Mouse (Mus musculus) forebrain, postnatal 0 days (tissue): Measurements from ENCODE around the gene Tmem30b. TPM values are rescaled to one million over a fixed set of nuclear protein-coding genes. Genes with fewer than 3 reads are reported as not detected.

Experiments
- ATAC-seq: fragments of 200-750 bp; cut with Nextera tagmentation; 2 replicates; pipeline ENCODE4 v1.8.0; 2017; ENCODE audit warnings: mild to moderate bottlenecking, moderate library complexity
- DNase-seq: peaks from one replicate; pipeline ENCODE4 v3.0.0-alpha.2; 2015
- H3K27ac ChIP-seq: fragments of 300-500 bp; sonication (generic); 2 replicates; pipeline ENCODE4 v1.5.1; 2014; ENCODE audit warnings: low read depth, mild to moderate bottlenecking, antibody characterized with exemption, low read length, moderate library complexity, mixed read lengths
- H3K27me3 ChIP-seq: fragments of 300-500 bp; sonication (generic); 2 replicates; pipeline ENCODE4 v1.6.1; 2014; ENCODE audit warnings: mild to moderate bottlenecking, low read length, mixed read lengths; ENCODE audit not compliant: insufficient read depth
- H3K36me3 ChIP-seq: fragments of 300-500 bp; sonication (generic); 2 replicates; pipeline ENCODE4 v1.6.1; 2014; ENCODE audit warnings: mild to moderate bottlenecking, moderate library complexity; ENCODE audit not compliant: insufficient read depth
- H3K4me1 ChIP-seq: fragments of 300-500 bp; sonication (generic); 2 replicates; pipeline ENCODE4 v1.6.1; 2014; ENCODE audit warnings: antibody characterized with exemption; ENCODE audit not compliant: insufficient read depth
- H3K4me2 ChIP-seq: fragments of 300-500 bp; sonication (generic); 2 replicates; pipeline ENCODE4 v1.6.1; 2014; ENCODE audit warnings: low read depth, mild to moderate bottlenecking, moderate library complexity
- H3K4me3 ChIP-seq: fragments of 300-500 bp; sonication (generic); 2 replicates; pipeline ENCODE4 v1.5.1; 2014; ENCODE audit warnings: low read depth, low read length, mixed read lengths
- H3K9ac ChIP-seq: fragments of 300-500 bp; sonication (generic); 2 replicates; pipeline ENCODE4 v1.6.1; 2014; ENCODE audit warnings: mild to moderate bottlenecking
- H3K9me3 ChIP-seq: fragments of 300-500 bp; sonication (generic); 2 replicates; pipeline ENCODE4 v1.6.1; 2016; ENCODE audit warnings: low read length
- CTCF ChIP-seq: sonication (generic); IDR thresholded peaks from 2 replicates; pipeline ENCODE4 v1.5.1; 2016; ENCODE audit warnings: antibody characterized with exemption, control low read depth, low read depth
- WGBS: fragments of 180-500 bp; shearing (Covaris S2); extraction: QIAGEN DNeasy Blood & Tissue Kit; methylation state at CpG from one replicate; pipeline ENCODE4 v1.1.7; 2014; 5-methylcytosine and 5-hydroxymethylcytosine counted together
- polyA plus RNA-seq: library from polyadenylated mRNA; unstranded; fragments of >200 nt; fragmentation: Nextera tagmentation; extraction: Ambion mirVana; gene quantifications from 2 replicates; pipeline ENCODE4 v1.2.1, GENCODE M21; 2015
- total RNA-seq: library from RNA; depleted of rRNA; stranded (reverse); fragments of >200 nt; gene quantifications from 2 replicates; pipeline ENCODE4 v1.2.3, GENCODE M21; 2014; rRNA removed

Tmem30b gene
- total RNA-seq, result 0.23 and 0.43 TPM in 2 replicates
- 0.23 and 0.34 TPM in 2 replicates for polyA plus RNA-seq

DNA sequence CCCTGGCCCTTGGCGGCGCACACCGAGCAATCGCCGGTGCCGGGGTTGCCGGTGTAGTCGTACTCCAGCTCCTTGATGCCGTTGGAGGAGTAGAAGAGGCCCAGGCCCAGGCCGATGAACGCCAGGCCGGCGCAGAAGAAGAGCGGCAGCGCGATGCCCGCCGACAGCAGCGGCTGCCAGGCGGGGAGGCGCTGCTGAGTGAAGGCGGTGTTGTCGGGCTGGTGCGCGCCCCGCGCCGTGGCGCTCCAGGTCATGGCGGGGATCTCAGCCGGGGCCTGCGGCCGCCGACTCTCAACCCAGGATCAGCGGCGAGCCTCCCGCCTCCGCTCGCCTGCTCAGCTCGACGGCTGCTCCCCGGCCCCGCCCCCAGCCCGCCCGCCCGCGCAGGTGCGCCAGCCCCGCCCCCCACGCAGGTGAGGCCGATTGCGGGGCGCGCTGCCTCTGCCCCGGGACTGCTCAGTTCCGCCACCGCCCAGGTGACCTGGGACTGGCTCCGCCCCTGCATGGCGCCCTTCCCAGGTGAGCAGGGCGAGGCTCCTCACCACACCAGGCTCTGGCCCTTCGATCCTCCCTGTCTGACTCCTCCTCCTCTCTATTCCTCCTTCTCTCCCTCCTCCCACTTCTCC is at the start of gene Tmem30b:
Gene Tmem30b (minus strand): TSS at position 307 of the 626 bp plus-strand sequence.
- Histone ChIP-seq H3K4me3 (peak within 1 kb of the TSS; percentile 36), H3K4me1 (0 out of 2 replicates have a peak, but pooled peaks cover 4% of the 10 kb centered on the region), H3K9me3 (no peaks in the 10 kb centered on the region), H3K36me3 (no peaks in the 10 kb centered on the region), H3K27me3 (peaks cover 77% of the 10 kb centered on the region), H3K9ac (0 out of 2 replicates have a peak within 1 kb of the TSS, but pooled peaks have one; percentile 10), H3K4me2 (peak within 1 kb of the TSS; percentile 45), H3K27ac (no peak within 1 kb of the TSS)
- DNase-seq, result peak; percentile 17
- TF ChIP-seq CTCF, result no peak
- WGBS, result 3% methylated on average over 39 of the region's 61 CpGs
- ATAC-seq, result 0 out of 2 replicates have a peak, but pooled peaks have one; percentile 29

DNA sequence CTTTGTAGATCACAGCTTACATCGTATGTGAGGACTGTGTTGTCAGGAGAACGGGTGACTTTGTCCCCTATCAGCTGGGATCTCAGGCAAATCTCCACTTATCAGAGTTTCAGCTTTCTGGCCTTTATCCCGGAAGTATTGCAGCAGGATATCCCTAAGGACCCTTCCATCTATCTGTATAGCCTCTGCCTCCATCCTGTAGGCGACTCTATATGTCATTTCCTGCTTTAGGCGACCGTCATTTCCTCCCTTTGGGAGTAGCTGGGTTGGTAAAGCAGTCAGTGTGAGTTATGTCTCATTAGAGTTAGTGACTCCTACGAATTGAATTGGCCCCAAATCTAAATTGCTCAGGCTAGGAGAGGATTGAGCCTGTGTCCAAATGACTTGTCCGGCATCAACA is 49.0 kb upstream of the Tmem30b start:
- H3K9ac ChIP-seq, result no peak overlapping the region
- WGBS, result 83% methylated on average over 8 of the region's 8 CpGs
- H3K9me3 ChIP-seq, result no peaks in the 10 kb centered on the region
- no peak overlapping the region for H3K27ac ChIP-seq
- H3K4me2 ChIP-seq, result no peak overlapping the region
- no peaks in the 10 kb centered on the region for H3K36me3 ChIP-seq
- TF ChIP-seq CTCF, result no peak
- no peaks in the 10 kb centered on the region for H3K27me3 ChIP-seq
- DNase-seq (no peak), ATAC-seq (no peak)
- no peaks in the 10 kb centered on the region for H3K4me1 ChIP-seq
- H3K4me3 ChIP-seq, result no peak overlapping the region

DNA sequence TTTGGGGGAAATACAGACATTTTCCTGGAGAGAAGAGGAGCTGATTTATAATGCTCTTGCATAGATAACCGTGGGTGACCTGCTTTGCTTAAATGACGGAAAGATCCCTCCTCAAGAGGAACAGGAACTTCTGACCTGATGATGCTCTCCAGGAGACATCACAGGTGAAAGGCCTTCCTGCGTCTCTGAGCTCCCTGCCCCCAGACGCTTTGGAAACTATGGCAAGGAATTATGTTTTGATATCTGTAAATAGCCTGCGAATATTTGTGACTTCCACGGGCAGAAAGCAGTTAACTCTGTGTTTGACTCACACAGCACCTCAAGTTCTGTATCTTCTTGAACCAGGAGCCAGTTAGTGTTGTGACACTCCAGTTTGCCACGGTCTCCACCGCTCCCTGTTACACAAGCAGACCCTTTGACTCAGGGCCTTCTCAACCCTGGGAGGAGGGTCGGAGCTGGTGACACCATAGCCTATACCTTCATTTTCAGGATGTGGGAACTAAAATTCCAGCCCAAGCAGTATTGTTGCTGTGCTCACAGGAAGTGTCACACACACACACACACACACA is 48.1 kb upstream of the Tmem30b start:
- H3K9ac ChIP-seq, result no peak overlapping the region
- H3K9me3 ChIP-seq, result no peaks in the 10 kb centered on the region
- no peak for TF ChIP-seq CTCF
- DNase-seq (no peak), ATAC-seq (no peak)
- H3K27me3 ChIP-seq, result no peaks in the 10 kb centered on the region
- no peak overlapping the region for H3K4me2 ChIP-seq
- no peak overlapping the region for H3K4me3 ChIP-seq
- no peaks in the 10 kb centered on the region for H3K36me3 ChIP-seq
- H3K27ac ChIP-seq, result no peak overlapping the region
- no peaks in the 10 kb centered on the region for H3K4me1 ChIP-seq
- 89% methylated on average over 9 of the region's 9 CpGs for WGBS

DNA sequence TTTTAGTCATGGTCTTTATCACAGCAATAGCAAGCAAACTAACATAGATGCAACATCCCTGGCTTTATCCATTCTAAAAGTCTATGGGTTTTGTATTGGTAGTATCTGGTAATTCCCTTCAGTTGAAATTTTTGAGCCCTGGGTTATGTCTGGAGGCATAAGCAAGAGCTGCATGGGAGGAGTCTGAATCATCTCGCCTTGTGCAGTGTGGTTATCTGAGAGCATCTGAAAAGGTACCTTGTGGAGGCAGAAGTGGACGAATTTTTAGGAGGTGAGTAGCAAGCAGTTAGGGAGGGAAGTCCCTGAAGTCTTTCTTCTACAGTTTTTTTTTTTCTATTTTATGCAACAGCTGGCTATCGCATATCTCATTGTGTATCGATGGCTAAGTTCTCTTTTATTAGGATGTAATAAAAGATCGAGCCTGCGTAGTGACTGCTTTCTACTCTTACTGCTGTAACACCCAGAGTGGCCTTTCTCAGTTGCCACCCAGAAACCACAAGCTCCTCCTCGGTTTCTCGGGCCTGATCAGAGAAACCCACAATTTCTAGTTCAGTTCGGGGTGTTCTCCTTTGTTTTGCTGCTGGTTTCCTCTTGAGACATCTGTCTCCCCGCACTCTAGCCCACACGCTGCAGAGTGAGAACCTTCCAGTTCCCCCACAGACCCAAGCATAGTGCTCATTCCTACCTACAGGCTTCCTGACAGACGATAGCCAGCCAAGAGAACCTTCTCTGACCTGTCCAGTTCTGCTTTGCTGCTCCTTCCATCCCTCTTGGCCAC is 47.0 kb upstream of the Tmem30b start:
- no peaks in the 10 kb centered on the region for H3K9me3 ChIP-seq
- TF ChIP-seq CTCF, result no peak
- H3K9ac ChIP-seq, result no peak overlapping the region
- H3K27ac ChIP-seq, result no peak overlapping the region
- no peaks in the 10 kb centered on the region for H3K27me3 ChIP-seq
- H3K36me3 ChIP-seq, result no peaks in the 10 kb centered on the region
- no peak for DNase-seq
- H3K4me2 ChIP-seq, result no peak overlapping the region
- H3K4me3 ChIP-seq, result no peak overlapping the region
- no peak for ATAC-seq
- H3K4me1 ChIP-seq, result no peaks in the 10 kb centered on the region
- 88% methylated on average over 12 of the region's 12 CpGs for whole genome bisulfite sequencing

DNA sequence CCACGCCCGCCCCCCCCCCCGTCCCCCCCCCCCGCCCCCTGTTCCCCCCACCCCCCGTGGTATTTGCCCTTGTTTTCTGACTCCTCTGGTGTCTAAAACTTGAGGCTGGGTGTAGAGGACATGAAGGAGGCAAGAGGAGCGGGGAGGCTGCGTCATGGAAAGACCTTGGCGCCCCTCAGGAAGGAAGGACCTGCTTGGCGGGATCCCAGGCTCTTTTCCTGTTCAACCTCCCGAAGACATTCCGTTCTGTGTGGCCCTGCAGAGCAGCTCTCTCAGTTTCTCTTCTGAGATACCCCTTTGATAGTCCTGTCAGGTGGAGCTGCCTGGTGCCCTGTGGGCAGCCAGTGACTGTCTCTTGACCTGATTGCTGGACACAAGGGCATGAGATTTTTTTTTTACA is 45.4 kb upstream of the Tmem30b start:
- Histone ChIP-seq H3K9me3 (no peaks in the 10 kb centered on the region), H3K36me3 (no peaks in the 10 kb centered on the region), H3K4me3 (no peak overlapping the region), H3K27ac (no peak overlapping the region), H3K27me3 (no peaks in the 10 kb centered on the region), H3K4me2 (no peak overlapping the region), H3K9ac (no peak overlapping the region), H3K4me1 (no peaks in the 10 kb centered on the region)
- TF ChIP-seq CTCF, result no peak
- WGBS, result 68% methylated on average over 10 of the region's 11 CpGs
- DNase-seq (no peak), ATAC-seq (no peak)

DNA sequence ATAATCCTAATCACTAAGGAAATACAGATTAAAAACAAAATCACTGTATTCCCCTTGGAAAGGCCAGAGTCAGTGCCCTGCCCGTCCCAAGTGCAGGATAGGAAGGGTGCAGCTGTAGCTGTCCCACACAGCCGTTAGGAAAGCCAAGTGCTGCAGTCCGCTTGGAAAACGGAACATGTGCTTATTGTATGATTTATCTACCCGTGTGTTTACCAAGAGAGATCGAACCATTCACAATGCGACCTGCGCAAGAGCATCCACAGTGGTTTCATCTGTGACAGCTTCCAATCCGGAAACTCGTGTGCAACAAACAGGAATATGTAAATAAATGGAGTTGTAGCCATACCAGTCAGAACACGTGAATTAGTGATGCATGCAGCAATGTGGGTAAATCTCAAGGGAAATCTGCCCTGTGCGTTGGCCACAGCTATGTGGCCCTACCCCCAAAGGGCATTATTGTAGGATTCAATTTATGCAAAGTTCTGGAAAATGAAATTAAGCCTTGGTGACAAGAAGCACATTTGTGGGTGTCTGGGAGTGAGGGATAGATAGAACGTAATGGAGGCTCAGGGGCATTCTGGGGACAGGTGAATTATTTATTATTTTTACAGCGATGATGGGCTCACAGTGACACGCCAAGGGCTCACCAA is 44.6 kb upstream of the Tmem30b start:
- Histone ChIP-seq H3K4me2 (no peak overlapping the region), H3K4me1 (peaks cover 6% of the 10 kb centered on the region; the same call in 1 of the 2 replicates), H3K27ac (no peak overlapping the region), H3K4me3 (no peak overlapping the region), H3K9me3 (no peaks in the 10 kb centered on the region), H3K36me3 (no peaks in the 10 kb centered on the region), H3K27me3 (no peaks in the 10 kb centered on the region; the same call in 1 of the 2 replicates), H3K9ac (no peak overlapping the region)
- TF ChIP-seq CTCF, result no peak
- no peak for ATAC-seq
- DNase-seq, result no peak
- WGBS, result 86% methylated on average over 15 of the region's 15 CpGs
